Mouse (Mus musculus): ENCODE data around the gene Gm9736. TPM values are rescaled to one million over a fixed set of nuclear protein-coding genes. Genes with fewer than 3 reads are reported as not detected.
A peak's percentile ranks its signal among the peaks of the same experiment; 100 is the strongest.

The Gm9736 gene
- total and polyA plus RNA-seq, 3 experiments, result not detected

DNA sequence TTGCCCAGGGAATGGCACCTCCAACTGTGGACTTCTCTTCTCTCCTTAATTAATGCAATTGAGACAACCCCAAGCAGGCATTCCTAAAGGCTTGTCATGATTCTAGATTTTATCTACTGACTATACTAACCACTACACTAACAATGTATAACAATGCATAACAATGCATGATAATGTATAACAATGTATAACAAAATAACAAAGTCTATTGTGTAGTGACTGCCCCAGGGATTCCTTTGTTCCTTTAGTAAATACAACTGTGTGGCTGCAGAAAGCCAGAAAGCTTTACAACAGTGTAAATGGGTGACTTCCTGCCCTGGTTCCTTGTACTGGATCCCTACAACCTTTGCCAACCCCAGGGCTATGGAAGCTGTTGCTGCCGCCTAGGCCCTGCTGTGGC, 15.2 kb downstream of the Gm9736 start:
- peaks cover 12% of the 10 kb centered on the region for H3K9me3 ChIP-seq (replicated peaks; ENCODE audit: low read length)
- no peak overlapping the region for H3K9ac ChIP-seq (ENCODE audit: insufficient read depth, low read depth)
- in situ Hi-C loops (cut with MboI; ENCODE audit: low pct_ligation_motif_present, low pct_unique_long_range_greater_than_20kb, low sequenced_read_pairs), result no loop called here
- H3K4me2 ChIP-seq (ENCODE audit: insufficient read depth, low read depth, poor library complexity, severe bottlenecking), result no peak overlapping the region
- no peak for TF ChIP-seq CTCF (conservative IDR thresholded peaks at IDR 0.05 in 1 of 2, IDR thresholded peaks at IDR 0.05 in 1 of 2; ENCODE audit: low read depth in 2 of 2, low read length in 2 of 2)
- TF ChIP-seq TCF12 (IDR thresholded peaks at IDR 0.05; ENCODE audit: low read depth, low read length), result no peak
- no peak for TF ChIP-seq SIN3A (IDR thresholded peaks at IDR 0.05; ENCODE audit: low read length)
- no peak for TF ChIP-seq MEF2A (IDR thresholded peaks at IDR 0.05; ENCODE audit: borderline replicate concordance, low read depth, low read length)
- TF ChIP-seq CHD1 (IDR thresholded peaks at IDR 0.05; ENCODE audit: low read depth, low read length), result no peak
- TF ChIP-seq EP300 (IDR thresholded peaks at IDR 0.05; ENCODE audit: low read length), result no peak
- TF ChIP-seq BHLHE40 (IDR thresholded peaks at IDR 0.05; ENCODE audit: low read depth, low read length), result no peak
- no peak for TF ChIP-seq PAX5 (IDR thresholded peaks at IDR 0.05; ENCODE audit: low read length)
- no peak for TF ChIP-seq ZKSCAN1 (IDR thresholded peaks at IDR 0.05; ENCODE audit: borderline replicate concordance, low read depth, low read length)
- no peak for TF ChIP-seq MAFK (IDR thresholded peaks at IDR 0.05; ENCODE audit: insufficient replicate concordance, low read length)
- TF ChIP-seq NELFE (IDR thresholded peaks at IDR 0.05; ENCODE audit: low read depth, low read length), result no peak
- no peak for TF ChIP-seq UBTF (IDR thresholded peaks at IDR 0.05; ENCODE audit: low read depth, low read length)
- TF ChIP-seq RCOR1 (conservative IDR thresholded peaks at IDR 0.05; ENCODE audit: low read depth, low read length), result no peak
- TF ChIP-seq CHD2 (IDR thresholded peaks at IDR 0.05; ENCODE audit: low read length), result no peak
- no peak for TF ChIP-seq POLR2AphosphoS2 (IDR thresholded peaks at IDR 0.05; ENCODE audit: low read depth, low read length)
- TF ChIP-seq ELF1 (IDR thresholded peaks at IDR 0.05; ENCODE audit: low read depth, low read length), result no peak
- TF ChIP-seq GABPA (IDR thresholded peaks at IDR 0.05; ENCODE audit: insufficient replicate concordance, low read depth, low read length), result no peak
- no peaks in the 10 kb centered on the region for H3K36me3 ChIP-seq (replicated peaks in 1 of 2; ENCODE audit: control insufficient read depth in 1 of 2, insufficient read depth in 1 of 2, low read length in 1 of 2)
- DNase-seq (ENCODE audit: extremely low read depth), result no peak
- peaks cover 0 to 5% of the 10 kb centered on the region in 2 experiments; a peak in 2 of 4 replicates for H3K4me1 ChIP-seq (ENCODE audit: control insufficient read depth in 1 of 2, insufficient read depth in 2 of 2)
- dilution Hi-C loops (cut with MboI; ENCODE audit: extremely low pct_ligation_motif_present, extremely low pct_unique_long_range_greater_than_20kb, low sequenced_read_pairs), result no loop called here
- H3K27me3 ChIP-seq (replicated peaks), result peaks cover 53% of the 10 kb centered on the region
- no peak overlapping the region for H3K27ac ChIP-seq (ENCODE audit: insufficient read depth, low read depth)
- no peaks in the 10 kb centered on the region for H3K79me2 ChIP-seq (replicated peaks; ENCODE audit: control insufficient read depth, extremely low read depth, insufficient read depth, poor library complexity, severe bottlenecking)
- H3K4me3 ChIP-seq (replicated peaks in 1 of 3; ENCODE audit: low read depth in 2 of 3, low read length in 2 of 3, poor library complexity in 1 of 3), result no peak overlapping the region

DNA sequence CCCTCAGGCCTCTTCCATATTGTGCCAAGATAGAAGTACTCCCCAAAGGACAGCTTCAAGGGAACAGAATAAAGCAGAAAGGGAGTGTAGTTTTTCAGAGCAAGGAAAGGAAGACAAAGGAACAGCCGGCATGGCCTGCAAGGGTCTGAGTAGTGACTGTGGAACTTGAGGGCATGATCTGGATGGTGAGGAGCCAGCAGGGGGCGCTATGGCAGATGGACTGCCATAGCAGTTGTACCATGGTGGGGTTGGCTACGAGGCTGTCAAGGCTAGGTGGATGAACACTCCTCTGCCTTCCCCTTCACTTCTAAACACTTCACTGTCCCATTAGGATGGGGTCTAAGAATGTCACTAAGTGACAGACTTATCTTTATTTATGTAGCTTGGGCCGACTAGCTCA, 21.9 kb downstream of the Gm9736 start:
- no peaks in the 10 kb centered on the region for H3K79me2 ChIP-seq (replicated peaks; ENCODE audit: control insufficient read depth, extremely low read depth, insufficient read depth, poor library complexity, severe bottlenecking)
- H3K27me3 ChIP-seq (replicated peaks), result peaks cover 52% of the 10 kb centered on the region
- H3K4me2 ChIP-seq (ENCODE audit: insufficient read depth, low read depth, poor library complexity, severe bottlenecking), result no peak overlapping the region
- TF ChIP-seq RAD21 (IDR thresholded peaks at IDR 0.05; ENCODE audit: low read depth, low read length) (peak; percentile 14; the same call in 1 of the 2 replicates), CTCF (conservative IDR thresholded peaks at IDR 0.05 in 1 of 2, IDR thresholded peaks at IDR 0.05 in 1 of 2; ENCODE audit: low read depth in 2 of 2, low read length in 2 of 2) (peak; percentile 72 to 76), KAT2A (IDR thresholded peaks at IDR 0.05; ENCODE audit: insufficient replicate concordance, low read length) (no peak), TBP (conservative IDR thresholded peaks at IDR 0.05; ENCODE audit: low read depth, low read length) (no peak), NELFE (IDR thresholded peaks at IDR 0.05; ENCODE audit: low read depth, low read length) (no peak), HCFC1 (IDR thresholded peaks at IDR 0.05; ENCODE audit: low read depth, low read length) (no peak), POLR2A (IDR thresholded peaks at IDR 0.05; ENCODE audit: low read depth, low read length) (no peak), SMC3 (IDR thresholded peaks at IDR 0.05; ENCODE audit: low read depth, low read length) (peak; percentile 56), NRF1 (IDR thresholded peaks at IDR 0.05; ENCODE audit: low read depth, low read length) (no peak), ZNF384 (IDR thresholded peaks at IDR 0.05; ENCODE audit: low read depth, low read length) (no peak), BHLHE40 (IDR thresholded peaks at IDR 0.05; ENCODE audit: low read depth, low read length) (no peak)
- no peaks in the 10 kb centered on the region for H3K36me3 ChIP-seq (replicated peaks in 1 of 2; ENCODE audit: control insufficient read depth in 1 of 2, insufficient read depth in 1 of 2, low read length in 1 of 2)
- no peaks in the 10 kb centered on the region for H3K4me1 ChIP-seq (ENCODE audit: control insufficient read depth in 1 of 2, insufficient read depth in 2 of 2)
- no peak overlapping the region for H3K9ac ChIP-seq (ENCODE audit: insufficient read depth, low read depth)
- peaks cover 6% of the 10 kb centered on the region for H3K9me3 ChIP-seq (replicated peaks; ENCODE audit: low read length)
- in situ Hi-C loops (cut with MboI; ENCODE audit: low pct_ligation_motif_present, low pct_unique_long_range_greater_than_20kb, low sequenced_read_pairs) (no loop called here), dilution Hi-C loops (cut with MboI; ENCODE audit: extremely low pct_ligation_motif_present, extremely low pct_unique_long_range_greater_than_20kb, low sequenced_read_pairs) (no loop called here)
- H3K27ac ChIP-seq (ENCODE audit: insufficient read depth, low read depth), result no peak overlapping the region
- peak; percentile 33 for DNase-seq (ENCODE audit: extremely low read depth)
- no peak overlapping the region for H3K4me3 ChIP-seq (replicated peaks in 1 of 3; ENCODE audit: low read depth in 2 of 3, low read length in 2 of 3, poor library complexity in 1 of 3)
